Mouse (Mus musculus): Measurements from ENCODE around the gene Gm10203. TPM values are rescaled to one million over a fixed set of nuclear protein-coding genes. Genes with fewer than 3 reads are reported as not detected.

Gm10203 gene
- total RNA-seq, 4 experiments from 2014 or later, result not detected

DNA sequence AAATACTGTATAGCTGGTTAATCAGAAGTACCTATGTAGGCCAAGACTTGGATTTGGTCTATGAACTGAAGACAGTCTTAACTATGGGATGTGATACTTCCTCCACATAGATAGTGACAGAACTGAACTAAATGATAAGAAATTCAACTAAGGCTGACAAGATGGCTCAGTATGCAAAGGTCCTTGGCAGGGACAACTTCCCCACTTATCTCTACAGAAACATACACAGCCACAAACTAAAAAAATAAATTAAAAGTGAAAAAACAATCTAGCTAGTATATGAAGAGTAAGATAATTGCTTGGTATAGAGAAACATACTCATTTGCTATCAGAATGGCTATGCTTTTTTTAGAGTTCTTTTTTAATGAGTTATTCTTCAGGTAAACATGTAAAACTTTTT, 49.1 kb downstream of the Gm10203 start:
- DNase-seq (ENCODE audit: low spot score in 2 of 2), result no peak

Other genes with a start within 250 kb of the Gm10203 start
- gene Caprin2, start 233.9 kb upstream of the Gm10203 start, total RNA-seq (2022), result 10 to 100 TPM in 2 of 4 experiments, 1 to 10 TPM in 2; 8.0 to 11.7 (median 10.1) TPM
- gene Sinhcaf, start 183.7 kb upstream of the Gm10203 start, total RNA-seq (2022), result 1 to 10 TPM; 2.9 to 5.3 (median 4.0) TPM
- 10 to 100 TPM; 41.9 to 59.0 (median 47.0) TPM for gene Dennd5b, start 28.5 kb upstream of the Gm10203 start, total RNA-seq (2022)
- 1 to 10 TPM; 3.3 to 6.3 (median 4.0) TPM for gene Etfbkmt, start 9.7 kb downstream of the Gm10203 start, total RNA-seq (2022)
- gene Amn1, start 58.5 kb downstream of the Gm10203 start, total RNA-seq (2022), result 10 to 100 TPM; 27.3 to 39.2 (median 32.6) TPM
- gene Resf1, start 179.2 kb downstream of the Gm10203 start, total RNA-seq (2022), result 10 to 100 TPM; 16.9 to 19.2 (median 17.5) TPM